Mouse (Mus musculus) B cell, adult 67 days (primary cell): Measurements from ENCODE around the gene Foxo6. TPM values are rescaled to one million over a fixed set of nuclear protein-coding genes. Genes with fewer than 3 reads are reported as not detected.

ENCODE experiments used
- total RNA-seq, 2 experiments: library from RNA; stranded (reverse); gene quantifications; 4 replicates each; pipeline ENCODE4 v1.2.4; 2023

Gene Foxo6
- total RNA-seq, result under 1 TPM in 1 of 2 experiments, not detected in 1; 0.21 TPM

GRCm38 (mm10) chr4:120287290-120288111 is at the start of gene Foxo6:
Gene Foxo6 (minus strand): TSS chr4:120287349.

Other genes starting within 250 kb of the Foxo6 start
- gene AL607142.1, start 222.4 kb downstream of the Foxo6 start, total RNA-seq, result not detected
- gene Edn2, start 126.1 kb downstream of the Foxo6 start, total RNA-seq, result not detected
- gene Scmh1, start 117.9 kb upstream of the Foxo6 start, total RNA-seq, result 10 to 100 TPM; 35.1 to 49.9 TPM
- 1 to 10 TPM in 1 of 2 experiments, under 1 TPM in 1; 0.62 to 1.2 TPM for gene Slfnl1, start 244.9 kb upstream of the Foxo6 start, total RNA-seq